ENCODE assay signal across 10 mouse cellular contexts in genomic region chr10:59511427-59511963, GRCm38 (mm10).
A peak's percentile ranks its signal among the peaks of the same experiment; 100 is the strongest.
DNase-seq lines count a peak whose midpoint lies in the region; ATAC-seq and TF ChIP-seq lines count a peak whose summit lies in the region.
"Had no signal": no experiment of that assay in that cellular context is flagged by ENCODE, and none has a peak within 500 bp of the region (broad histone marks: within the 10 kb centered on the region; RNA-seq: fewer than 3 reads in every experiment).

No protein-coding gene starts in this region.

- 36% methylated on average over 14 of the region's 14 CpGs for WGBS in forebrain, postnatal 0 days
- 70% methylated on average over 14 of the region's 14 CpGs for WGBS in forebrain, embryonic 10.5 days
- 35% methylated on average over 14 of the region's 14 CpGs for WGBS in embryonic facial prominence, embryonic 15.5 days

- H3K9me3 ChIP-seq in forebrain, postnatal 0 days (ENCODE audit: low read length): no peaks in the 10 kb centered on the region
- H3K9me3 ChIP-seq in forebrain, embryonic 10.5 days: no peaks in the 10 kb centered on the region
- H3K9me3 ChIP-seq in embryonic facial prominence, embryonic 15.5 days (replicated peaks): no peaks in the 10 kb centered on the region

- no peak for DNase-seq in forebrain, postnatal 0 days
- no peak for DNase-seq in forebrain, embryonic 10.5 days (ENCODE audit: extremely low spot score, low spot score)
- DNase-seq in layer of hippocampus, adult 2 months (ENCODE audit: low spot score in 2 of 2): no peak
- no peak for DNase-seq in layer of hippocampus, postnatal 36 days
- DNase-seq in neural tube, embryonic 10.5 days (ENCODE audit: extremely low spot score, low spot score): peak; percentile 19
- no peak for DNase-seq in urinary bladder, adult 2 months (ENCODE audit: low spot score)
- no peak for DNase-seq in right cerebral cortex, adult 18-20 months
- DNase-seq: cerebellum, postnatal 36 days; lung, adult 18-20 months had no signal

- H3K4me2 ChIP-seq in forebrain, postnatal 0 days (ENCODE audit: low read depth): no peak overlapping the region
- peak overlapping the region; percentile 13; the same call in 1 of the 2 replicates for H3K4me2 ChIP-seq in embryonic facial prominence, embryonic 15.5 days (replicated peaks)

- no peak for TF ChIP-seq CTCF in forebrain, postnatal 0 days (IDR thresholded peaks at IDR 0.05; ENCODE audit: low read depth)
- TF ChIP-seq CTCF in layer of hippocampus, adult 2 months (conservative IDR thresholded peaks at IDR 0.05): no peak

- H3K9ac ChIP-seq in forebrain, postnatal 0 days: no peak overlapping the region
- H3K9ac ChIP-seq in embryonic facial prominence, embryonic 15.5 days: no peak overlapping the region

- no peak overlapping the region for H3K4me3 ChIP-seq in forebrain, postnatal 0 days (ENCODE audit: low read depth, low read length)
- H3K4me3 ChIP-seq in forebrain, embryonic 10.5 days: no peak overlapping the region
- H3K4me3 ChIP-seq in layer of hippocampus, adult 2 months: no peak overlapping the region
- H3K4me3 ChIP-seq in embryonic facial prominence, embryonic 15.5 days (replicated peaks): no peak overlapping the region

- H3K36me3 ChIP-seq in forebrain, postnatal 0 days (ENCODE audit: insufficient read depth): no peaks in the 10 kb centered on the region
- no peaks in the 10 kb centered on the region for H3K36me3 ChIP-seq in forebrain, embryonic 10.5 days (replicated peaks)
- no peaks in the 10 kb centered on the region for H3K36me3 ChIP-seq in embryonic facial prominence, embryonic 15.5 days

- 0 out of 2 replicates have a peak, but pooled peaks have one; percentile 16 for ATAC-seq in forebrain, postnatal 0 days
- no peak for ATAC-seq in embryonic facial prominence, embryonic 15.5 days (ENCODE audit: insufficient number of reproducible peaks, low FRiP score, low TSS enrichment, low read depth)

- no peaks in the 10 kb centered on the region for H3K27me3 ChIP-seq in forebrain, postnatal 0 days (ENCODE audit: insufficient read depth, low read length)
- no peaks in the 10 kb centered on the region for H3K27me3 ChIP-seq in forebrain, embryonic 10.5 days (ENCODE audit: poor library complexity, severe bottlenecking)
- H3K27me3 ChIP-seq in embryonic facial prominence, embryonic 15.5 days: no peaks in the 10 kb centered on the region

- no peak overlapping the region for H3K27ac ChIP-seq in forebrain, postnatal 0 days (ENCODE audit: low read depth, low read length)
- no peak overlapping the region for H3K27ac ChIP-seq in forebrain, embryonic 10.5 days
- 0 out of 2 replicates have a peak overlapping the region, but pooled peaks have one; percentile 57 for H3K27ac ChIP-seq in layer of hippocampus, adult 2 months
- H3K27ac ChIP-seq in embryonic facial prominence, embryonic 15.5 days (replicated peaks): peak overlapping the region; percentile 13; the same call in 1 of the 2 replicates

- no peaks in the 10 kb centered on the region for H3K4me1 ChIP-seq in forebrain, postnatal 0 days (ENCODE audit: insufficient read depth)
- H3K4me1 ChIP-seq in forebrain, embryonic 10.5 days: peaks cover 27% of the 10 kb centered on the region
- H3K4me1 ChIP-seq in embryonic facial prominence, embryonic 15.5 days: peaks cover 24% of the 10 kb centered on the region

Comparison
In these comparisons a context has a peak if more than half of its experiments do, and no peak if none do; other contexts are left out.
1. H3K27ac ChIP-seq: peak in layer of hippocampus, adult 2 months (single experiment) and embryonic facial prominence, embryonic 15.5 days (single experiment); none in forebrain, postnatal 0 days (single experiment) and forebrain, embryonic 10.5 days (single experiment).